Mouse (Mus musculus) bone marrow macrophage, adult 2 months (primary cell): Measurements from ENCODE around the gene Tpm3.

ENCODE experiments used
- CTCF ChIP-seq: IDR thresholded peaks from 2 replicates; pipeline ENCODE4 v1.5.1; 2012; ENCODE audit warnings: low read depth, mild to moderate bottlenecking, low read length, moderate library complexity
- POLR2A ChIP-seq: IDR thresholded peaks from 2 replicates; pipeline ENCODE4 v1.6.1; 2012; ENCODE audit warnings: mild to moderate bottlenecking, low read depth, low read length, borderline replicate concordance

- TF ChIP-seq POLR2A (no peak), CTCF (no peak)
Measured at GRCm38 (mm10) chr3:90086068-90086467, 13.6 kb downstream of the Tpm3 start.
